Mouse (Mus musculus) cerebellum, adult 2 months (tissue): Measurements from ENCODE around the gene Olfr694. TPM values are rescaled to one million over a fixed set of nuclear protein-coding genes. Genes with fewer than 3 reads are reported as not detected.

ENCODE experiments used
- DNase-seq, 2 experiments: peaks; one replicate each; pipeline ENCODE4 v3.0.0; 2021
- H3K27ac ChIP-seq: fragments of 200-500 bp; 2 replicates; pipeline ENCODE4 v1.5.1; 2012; ENCODE audit warnings: low read length, control low read depth, inconsistent platforms; ENCODE audit not compliant: insufficient read depth
- H3K27me3 ChIP-seq: fragments of 200-500 bp; 2 replicates; pipeline ENCODE4 v1.6.1; 2012; ENCODE audit warnings: inconsistent platforms, mild to moderate bottlenecking, low read length, moderate library complexity; ENCODE audit not compliant: control insufficient read depth, insufficient read depth
- H3K4me1 ChIP-seq: fragments of 200-500 bp; 2 replicates; pipeline ENCODE4 v1.6.1; 2011; ENCODE audit warnings: low read length; ENCODE audit not compliant: control insufficient read depth, insufficient read depth
- H3K4me3 ChIP-seq: fragments of 200-500 bp; replicated peaks from 2 replicates; pipeline ENCODE3; 2011; ENCODE audit warnings: mild to moderate bottlenecking, low read depth, low read length, control low read depth; ENCODE audit not compliant: insufficient read depth
- CTCF ChIP-seq: fragments of 200-500 bp; IDR thresholded peaks from 2 replicates; pipeline ENCODE4 v1.5.1; 2011; ENCODE audit warnings: low read depth, mild to moderate bottlenecking, control low read depth, low read length, moderate library complexity, borderline replicate concordance; ENCODE audit not compliant: insufficient read depth
- POLR2A ChIP-seq: fragments of 200-500 bp; IDR thresholded peaks from 2 replicates; pipeline ENCODE4 v1.6.1; 2011; ENCODE audit warnings: low read length, control low read depth, borderline replicate concordance; ENCODE audit not compliant: insufficient read depth
- WGBS: fragments of 180-500 bp; shearing (Covaris S2); methylation state at CpG from one replicate; pipeline ENCODE4 v1.1.7; 2018; 5-methylcytosine and 5-hydroxymethylcytosine counted together
- polyA plus RNA-seq: library from polyadenylated mRNA; depleted of rRNA; stranded (reverse); fragments of >200 nt; gene quantifications from 2 replicates; pipeline ENCODE4 v1.2.3, GENCODE M21; 2012; rRNA removed

The Olfr694 gene
- polyA plus RNA-seq, 1 experiment = not detected

- WGBS = 75% methylated on average over 4 of the region's 4 CpGs
- no peaks in the 10 kb centered on the region for H3K27me3 ChIP-seq
- no peak for DNase-seq
- H3K27ac ChIP-seq = no peak overlapping the region
- no peak for TF ChIP-seq CTCF
- no peak for TF ChIP-seq POLR2A
- H3K4me1 ChIP-seq = no peaks in the 10 kb centered on the region
- no peak overlapping the region for H3K4me3 ChIP-seq
Observed at GRCm38 (mm10) chr7:106635560-106635959, 56.1 kb downstream of the Olfr694 start.

Other genes with a start within 250 kb of the Olfr694 start
- not detected in 2 replicates for gene Olfr693, start 11.2 kb downstream of the Olfr694 start, polyA plus RNA-seq
- not detected in 2 replicates for gene Olfr695, start 24.6 kb upstream of the Olfr694 start, polyA plus RNA-seq
- not detected in 2 replicates for gene Olfr697, start 50.6 kb upstream of the Olfr694 start, polyA plus RNA-seq
- gene Olfr698, start 63.6 kb upstream of the Olfr694 start, polyA plus RNA-seq = not detected in 2 replicates
- gene Olfr699, start 101.4 kb upstream of the Olfr694 start, polyA plus RNA-seq = not detected in 2 replicates
- gene Olfr700, start 117.0 kb upstream of the Olfr694 start, polyA plus RNA-seq = not detected in 2 replicates
- gene Olfr701, start 122.3 kb upstream of the Olfr694 start, polyA plus RNA-seq = not detected in 2 replicates
- gene Olfr702, start 142.1 kb upstream of the Olfr694 start, polyA plus RNA-seq = not detected in 2 replicates
- gene Olfr703, start 151.5 kb upstream of the Olfr694 start, polyA plus RNA-seq = not detected in 2 replicates
- not detected in 2 replicates for gene Olfr704, start 171.4 kb upstream of the Olfr694 start, polyA plus RNA-seq
- not detected in 2 replicates for gene Olfr705, start 185.1 kb upstream of the Olfr694 start, polyA plus RNA-seq
- gene Olfr706, start 196.3 kb upstream of the Olfr694 start, polyA plus RNA-seq = not detected in 2 replicates
- not detected in 2 replicates for gene Olfr707, start 209.4 kb upstream of the Olfr694 start, polyA plus RNA-seq
- not detected in 2 replicates for gene Olfr1532-ps1, start 216.2 kb upstream of the Olfr694 start, polyA plus RNA-seq
- not detected in 2 replicates for gene Olfr709-ps1, start 240.4 kb upstream of the Olfr694 start, polyA plus RNA-seq